Mouse (Mus musculus) thymus, postnatal 10 days (tissue): ENCODE data around the gene Ptcd2.

Experiments
- DNase-seq, 2 experiments: peaks; one replicate each; pipeline ENCODE4 v3.0.0; 2021; ENCODE audit warnings: low spot score in 2 of 2

The Ptcd2 gene

GRCm38 (mm10) chr13:99344599-99345575 lies at the start of gene Ptcd2, which contains the start of gene Mrps27:
Gene Ptcd2, minus strand, starts transcription at chr13:99344705.
Gene Mrps27, plus strand, starts transcription at chr13:99344786.
- DNase-seq: peak; percentile 94 to 97

- no peak for DNase-seq
Observed at GRCm38 (mm10) chr13:99393128-99393527, 48.6 kb upstream of the Ptcd2 start.

DNA sequence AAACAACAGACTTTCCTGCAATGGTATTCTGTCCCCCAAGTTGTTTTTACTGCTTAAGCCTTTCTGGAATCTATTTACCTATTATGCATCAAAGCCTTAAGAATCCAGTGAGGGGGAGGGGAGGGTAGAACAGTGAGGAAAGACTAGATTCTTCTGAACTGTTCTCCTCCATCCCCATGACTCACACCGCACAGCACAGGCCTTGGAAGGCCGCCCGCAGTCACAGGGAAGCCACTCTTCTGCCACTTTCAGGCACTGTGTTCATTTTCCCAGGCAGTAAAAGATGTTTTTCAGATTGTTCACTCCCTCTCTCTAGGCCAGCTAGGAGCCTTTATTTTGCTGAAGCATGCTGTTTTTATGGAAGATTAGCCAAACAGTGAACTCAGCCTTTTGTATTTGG lies 46.9 kb upstream of the Ptcd2 start:
- DNase-seq: no peak

GRCm38 (mm10) chr13:99387901-99388811 lies 43.7 kb upstream of the Ptcd2 start:
- no peak for DNase-seq

DNA sequence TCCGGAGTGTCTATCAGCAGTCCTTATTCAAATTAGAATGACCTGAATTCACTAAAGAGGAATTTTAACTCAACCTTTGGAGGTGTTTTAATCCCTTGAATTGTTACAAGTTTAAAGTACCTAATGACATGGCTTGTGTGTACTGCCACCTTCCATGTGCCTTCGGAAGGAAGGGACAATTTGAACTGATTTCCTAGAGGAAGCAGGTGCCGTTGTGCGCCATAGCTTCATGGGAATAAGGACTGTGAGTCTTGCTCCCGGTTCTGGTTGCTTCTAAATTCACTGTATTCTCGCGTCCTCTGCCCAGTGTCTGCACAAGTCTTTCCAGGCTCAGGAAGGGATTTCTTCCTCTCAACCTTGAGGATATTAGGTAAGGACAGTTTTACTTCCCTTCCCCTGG lies 41.8 kb upstream of the Ptcd2 start:
- no peak for DNase-seq

- no peak for DNase-seq
Observed at GRCm38 (mm10) chr13:99385911-99386310, 41.4 kb upstream of the Ptcd2 start.

DNA sequence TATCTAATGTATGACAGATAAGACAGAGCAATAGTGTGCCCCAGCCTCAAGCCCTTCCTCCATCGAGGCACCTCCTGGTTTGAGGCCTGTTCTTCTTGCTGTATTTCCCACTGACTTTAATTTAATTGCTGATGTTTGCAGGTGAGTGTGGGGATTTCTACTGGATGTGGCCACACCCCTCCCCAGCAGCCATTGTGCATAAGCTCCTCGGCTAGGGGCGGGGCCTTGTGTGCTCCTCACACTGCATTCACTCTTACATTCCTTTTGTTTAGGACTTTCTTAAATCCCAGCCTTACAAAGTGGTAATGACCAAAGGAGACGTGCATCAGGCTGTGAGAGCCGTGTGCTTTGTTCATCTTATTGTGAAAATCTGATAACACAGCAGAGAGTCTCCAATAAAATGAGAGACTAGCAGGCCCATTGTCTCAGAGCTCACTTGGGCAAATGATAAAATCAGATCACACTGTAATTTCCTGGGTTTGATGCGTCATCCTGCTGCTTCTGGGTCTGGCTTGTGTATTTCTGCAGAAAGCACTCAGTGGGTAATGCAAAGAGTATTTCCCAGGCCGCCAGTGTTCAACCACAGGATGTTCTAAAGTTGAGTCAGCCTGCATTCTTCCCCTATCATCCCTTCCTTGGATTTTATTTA lies 40.2 kb upstream of the Ptcd2 start:
- no peak for DNase-seq

GRCm38 (mm10) chr13:99382373-99382772 lies 37.9 kb upstream of the Ptcd2 start:
- DNase-seq: no peak

GRCm38 (mm10) chr13:99378223-99378622 lies 33.7 kb upstream of the Ptcd2 start:
- DNase-seq: no peak

- DNase-seq: no peak
Observed at GRCm38 (mm10) chr13:99377055-99377454, 32.5 kb upstream of the Ptcd2 start.

GRCm38 (mm10) chr13:99375550-99375949 lies 31.0 kb upstream of the Ptcd2 start:
- DNase-seq: peak; percentile 21 to 70

DNA sequence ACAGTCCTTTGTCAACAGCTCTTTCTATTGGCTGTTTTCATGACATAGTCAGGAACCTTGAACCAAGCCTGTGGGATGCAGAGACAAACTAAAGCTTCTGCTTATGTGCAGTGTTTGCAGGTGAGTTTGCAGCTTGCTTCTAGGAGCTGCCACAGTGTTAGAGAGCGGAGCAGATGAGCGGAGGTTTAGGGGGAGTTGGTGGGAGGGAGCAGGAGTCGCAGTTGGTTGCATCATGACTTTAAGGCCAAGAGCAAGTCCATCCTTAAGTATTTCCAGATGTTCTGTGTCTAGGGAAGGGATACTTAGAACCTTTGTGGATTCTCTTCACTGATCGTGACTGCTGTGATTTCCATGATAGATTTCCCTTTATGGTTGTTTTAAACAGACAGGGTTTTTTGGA lies 29.7 kb upstream of the Ptcd2 start:
- DNase-seq: no peak

DNA sequence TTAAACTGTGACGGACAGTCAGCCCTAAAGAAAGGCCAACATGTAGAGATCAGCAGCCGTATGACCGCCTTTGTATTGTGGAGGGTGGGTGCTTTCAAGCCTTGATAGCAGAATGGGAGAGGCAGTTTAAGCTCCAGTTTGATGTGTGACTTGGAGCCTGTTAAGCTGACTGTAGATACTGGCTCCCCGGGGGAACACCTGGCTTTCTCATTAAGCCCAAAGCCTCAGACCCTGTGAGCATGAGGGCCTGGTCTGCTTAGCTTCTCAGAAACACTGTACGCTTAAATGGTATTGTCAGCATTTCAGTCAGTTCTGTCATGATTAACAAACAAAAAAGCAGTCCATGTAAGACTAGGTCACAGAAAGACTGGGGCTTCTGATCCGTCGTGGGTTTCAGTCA lies 29.2 kb upstream of the Ptcd2 start:
- no peak for DNase-seq

GRCm38 (mm10) chr13:99371285-99371684 lies 26.8 kb upstream of the Ptcd2 start:
- no peak for DNase-seq

DNA sequence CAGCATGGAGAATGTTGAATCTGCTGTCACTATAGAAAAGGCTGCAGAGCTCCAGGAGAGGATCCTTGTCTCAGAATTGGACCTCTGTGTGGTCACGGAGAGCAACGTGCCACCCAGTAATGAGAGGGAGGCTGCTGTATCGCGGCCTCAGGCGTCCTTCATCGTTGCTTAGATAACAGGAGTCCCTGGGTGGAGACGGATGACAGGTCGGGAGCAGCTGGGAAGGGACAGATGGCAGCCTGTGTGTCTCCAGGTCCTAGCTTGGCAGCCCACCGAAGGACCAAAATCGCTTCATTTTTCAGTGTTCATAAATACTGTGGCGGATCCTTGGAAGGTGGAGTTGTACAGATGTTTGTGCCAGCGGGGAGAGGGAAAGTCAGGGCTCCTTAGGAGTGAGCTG lies 24.6 kb upstream of the Ptcd2 start:
- no peak for DNase-seq

DNA sequence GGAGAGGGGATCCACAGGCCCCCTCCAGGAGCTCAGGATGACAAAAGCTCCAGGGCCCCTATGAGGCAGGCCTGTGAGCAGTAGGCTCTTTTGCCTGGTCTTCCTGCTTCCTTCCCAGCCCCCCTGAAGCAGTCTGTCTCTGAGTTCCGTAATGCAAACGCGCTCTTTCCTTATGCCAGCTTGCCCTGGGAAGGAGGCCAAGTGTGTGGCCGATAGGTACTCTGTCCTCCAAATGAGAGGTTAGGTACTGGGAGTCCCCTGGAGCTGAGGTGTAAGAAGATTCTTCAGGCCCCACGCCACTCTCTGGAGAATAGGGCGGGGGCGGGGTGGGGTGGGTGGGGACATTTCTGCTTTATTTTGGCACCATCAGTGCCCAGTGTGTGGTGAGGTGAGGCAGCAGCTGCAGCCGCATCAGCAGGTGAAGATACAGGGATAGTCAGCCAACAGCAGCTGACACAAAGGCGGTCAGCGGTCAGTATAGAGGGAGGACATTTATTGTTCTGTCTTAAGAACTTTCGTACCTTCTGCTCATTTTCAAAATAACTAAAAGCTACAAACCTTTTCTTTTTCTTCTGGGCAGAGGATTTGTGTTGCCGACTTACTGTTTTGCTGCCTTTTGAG lies 23.2 kb upstream of the Ptcd2 start:
- DNase-seq: no peak

- no peak for DNase-seq
Observed at GRCm38 (mm10) chr13:99366422-99367175, 22.1 kb upstream of the Ptcd2 start.

- DNase-seq: no peak
Observed at GRCm38 (mm10) chr13:99363866-99364265, 19.4 kb upstream of the Ptcd2 start.

DNA sequence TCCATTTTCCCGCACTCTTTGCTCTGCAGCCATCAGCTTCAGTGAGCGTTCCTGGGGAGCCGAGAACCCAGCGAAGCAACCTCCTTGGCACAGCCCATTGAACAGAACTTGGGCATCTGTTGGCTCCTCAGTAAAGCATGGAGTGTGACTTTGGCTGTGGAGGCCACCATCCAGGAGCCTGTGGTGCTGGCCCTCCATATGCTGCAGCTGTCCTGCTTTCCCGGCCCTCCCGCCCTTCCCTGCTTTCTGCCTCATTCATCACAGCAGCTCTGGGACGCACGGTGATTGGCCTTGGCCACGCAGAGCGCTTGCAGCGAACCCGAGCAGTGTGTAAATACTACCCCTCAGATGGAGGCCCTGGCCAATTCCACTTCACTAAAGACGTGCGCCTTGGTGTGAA lies 14.4 kb upstream of the Ptcd2 start:
- no peak for DNase-seq

DNA sequence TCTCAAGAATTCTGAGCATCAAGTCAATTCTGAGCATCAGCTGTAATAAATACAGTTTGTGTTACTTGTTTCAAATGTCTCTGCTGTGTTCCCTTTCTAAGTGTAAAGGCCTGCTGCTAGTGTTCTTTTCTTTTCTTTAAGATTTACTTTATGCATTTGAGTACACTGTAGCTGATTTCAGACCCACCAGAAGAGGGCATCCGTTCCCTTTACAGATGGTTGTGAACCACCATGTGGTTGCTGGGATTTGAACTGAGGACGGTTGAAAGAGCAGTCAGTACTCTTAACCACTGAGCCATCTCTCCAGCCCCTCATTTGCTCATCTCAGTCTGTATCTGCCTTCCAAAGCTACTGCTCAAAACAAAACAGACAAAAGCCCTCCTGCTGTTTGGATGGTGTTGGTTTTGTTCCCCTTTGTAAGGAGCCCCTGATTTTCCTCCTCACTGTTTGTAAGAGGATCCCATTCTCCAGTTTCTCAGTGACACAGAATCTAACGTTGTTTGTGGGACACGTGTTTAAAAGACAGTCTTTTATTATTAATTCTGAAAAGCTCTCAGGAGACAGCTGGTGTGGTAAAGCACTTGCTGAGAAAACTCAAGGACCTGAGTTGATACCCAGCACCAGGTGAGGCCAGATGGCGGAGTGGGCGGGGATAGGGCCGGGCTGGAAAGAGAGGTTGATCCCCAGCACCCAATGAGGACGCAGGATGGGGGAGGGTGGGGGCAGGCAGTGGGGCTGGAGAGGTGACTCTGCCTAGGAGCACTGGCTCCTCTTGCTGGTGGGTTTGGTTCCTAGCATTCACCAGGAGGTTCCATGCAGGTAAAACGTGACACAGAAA lies 12.1 kb upstream of the Ptcd2 start:
- DNase-seq: no peak
